Mouse (Mus musculus) adrenal gland, adult 2 months (tissue): ENCODE results near the gene Epb41l3. TPM values are rescaled to one million over a fixed set of nuclear protein-coding genes. Genes with fewer than 3 reads are reported as not detected.

Experiments
- DNase-seq: peaks from one replicate; pipeline ENCODE4 v3.0.0; 2021
- polyA plus RNA-seq: library from polyadenylated mRNA; depleted of rRNA; stranded (reverse); fragments of >200 nt; gene quantifications from 2 replicates; pipeline ENCODE4 v1.2.3, GENCODE M21; 2012
- total RNA-seq, 2 experiments: library from RNA; stranded (reverse); gene quantifications; 2 replicates each; pipeline ENCODE4 v1.2.3; 2021

Epb41l3 gene
- total and polyA plus RNA-seq, 3 experiments = 5.9 to 17.9 (median 12.4) TPM

GRCm38 (mm10) chr17:69237172-69237571 is 161.7 kb downstream of the Epb41l3 start:
- DNase-seq = no peak

GRCm38 (mm10) chr17:69238810-69239373 is 163.4 kb downstream of the Epb41l3 start:
- no peak for DNase-seq

DNA sequence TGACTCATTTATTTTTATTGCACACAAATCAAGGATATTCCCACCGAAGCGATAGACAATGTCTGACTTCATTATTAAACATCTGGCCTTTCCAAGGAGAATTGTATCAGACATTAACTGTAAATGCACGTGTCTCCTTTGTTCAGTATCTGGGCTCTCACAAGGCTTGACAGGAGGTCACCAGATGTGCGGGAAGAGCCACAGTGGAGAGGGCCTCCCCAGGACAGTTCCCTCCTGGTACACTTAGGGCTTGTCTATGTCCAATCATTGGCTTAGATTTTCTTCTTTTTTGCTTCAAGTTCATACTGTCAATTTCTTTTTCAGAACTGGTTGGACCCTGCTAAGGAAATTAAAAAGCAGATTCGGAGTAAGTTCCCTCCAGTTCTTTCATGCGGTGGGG is 163.9 kb downstream of the Epb41l3 start:
- no peak for DNase-seq

GRCm38 (mm10) chr17:69255834-69256233 is 180.4 kb downstream of the Epb41l3 start:
- DNase-seq = no peak

GRCm38 (mm10) chr17:69256441-69256840 is 181.0 kb downstream of the Epb41l3 start:
- no peak for DNase-seq

GRCm38 (mm10) chr17:69263810-69264565 is 188.5 kb downstream of the Epb41l3 start:
- DNase-seq = no peak

- no peak for DNase-seq
Measured at GRCm38 (mm10) chr17:69265171-69265570, 189.7 kb downstream of the Epb41l3 start.

- no peak for DNase-seq
Measured at GRCm38 (mm10) chr17:69265759-69266463, 190.4 kb downstream of the Epb41l3 start.

DNA sequence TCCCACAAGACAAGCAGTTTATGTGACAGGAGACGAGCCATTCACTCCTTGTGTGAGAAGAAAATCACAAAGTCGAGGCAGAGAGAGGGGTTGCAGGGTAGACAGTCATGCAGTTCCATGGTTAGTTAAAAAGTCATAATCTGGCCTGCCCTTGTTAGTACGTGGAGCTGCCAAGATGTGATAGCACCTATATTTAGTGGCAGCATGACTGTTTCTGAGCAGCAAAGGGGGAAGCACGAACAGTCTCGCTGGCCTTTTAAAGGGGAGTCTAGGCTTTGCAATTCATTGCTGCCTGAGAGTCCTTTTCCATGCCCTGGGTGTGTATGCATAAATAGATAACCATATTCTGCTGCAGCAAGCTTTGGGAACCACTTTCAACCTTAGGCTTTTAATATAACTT is 191.5 kb downstream of the Epb41l3 start:
- no peak for DNase-seq

- DNase-seq = no peak
Measured at GRCm38 (mm10) chr17:69267526-69267925, 192.0 kb downstream of the Epb41l3 start.

- no peak for DNase-seq
Measured at GRCm38 (mm10) chr17:69277362-69277761, 201.9 kb downstream of the Epb41l3 start.

GRCm38 (mm10) chr17:69284511-69284910 is 209.0 kb downstream of the Epb41l3 start:
- DNase-seq = no peak

GRCm38 (mm10) chr17:69288130-69288529 is 212.6 kb downstream of the Epb41l3 start:
- no peak for DNase-seq

DNA sequence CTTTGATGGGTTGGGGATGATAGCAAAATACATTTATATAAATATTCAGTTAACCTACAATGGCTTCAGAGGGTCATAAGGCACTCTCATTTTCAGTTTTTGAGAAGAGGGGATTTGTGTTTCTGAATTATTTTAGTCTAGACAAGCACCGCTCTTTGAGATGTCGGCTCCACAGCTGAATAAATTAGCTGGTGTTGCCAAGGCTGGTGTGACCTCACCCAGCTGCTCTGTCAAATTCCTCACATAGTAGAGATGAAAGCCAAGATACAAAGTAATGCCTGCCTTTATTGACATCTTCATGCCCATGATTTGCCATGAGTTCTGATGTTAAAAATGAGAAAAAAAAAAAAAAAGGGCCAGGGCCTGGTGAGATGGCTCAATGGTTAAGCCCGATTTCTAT is 214.8 kb downstream of the Epb41l3 start:
- DNase-seq = no peak

- no peak for DNase-seq
Measured at GRCm38 (mm10) chr17:69301552-69301951, 226.1 kb downstream of the Epb41l3 start.

GRCm38 (mm10) chr17:69303579-69304274 is 228.2 kb downstream of the Epb41l3 start:
- DNase-seq = no peak

DNA sequence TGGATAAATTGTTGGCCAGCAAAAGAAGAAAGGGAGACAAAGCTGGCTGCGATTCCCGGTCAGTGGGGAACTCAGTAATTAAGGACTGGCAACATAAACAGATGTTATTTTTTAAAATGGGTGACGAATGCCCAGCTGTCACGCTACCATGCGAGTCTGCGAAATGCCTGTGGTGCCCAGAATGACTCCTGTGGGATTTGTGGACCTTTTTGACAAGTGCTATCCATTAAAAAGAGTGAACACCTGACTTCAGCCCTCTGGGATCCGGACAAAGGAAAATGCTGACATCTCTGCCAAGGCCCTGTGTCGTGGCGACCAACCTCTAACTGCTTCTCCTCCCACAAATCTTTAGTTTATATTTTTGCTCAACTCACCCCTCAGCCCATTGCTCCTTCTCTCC is 232.2 kb downstream of the Epb41l3 start:
- DNase-seq = no peak

DNA sequence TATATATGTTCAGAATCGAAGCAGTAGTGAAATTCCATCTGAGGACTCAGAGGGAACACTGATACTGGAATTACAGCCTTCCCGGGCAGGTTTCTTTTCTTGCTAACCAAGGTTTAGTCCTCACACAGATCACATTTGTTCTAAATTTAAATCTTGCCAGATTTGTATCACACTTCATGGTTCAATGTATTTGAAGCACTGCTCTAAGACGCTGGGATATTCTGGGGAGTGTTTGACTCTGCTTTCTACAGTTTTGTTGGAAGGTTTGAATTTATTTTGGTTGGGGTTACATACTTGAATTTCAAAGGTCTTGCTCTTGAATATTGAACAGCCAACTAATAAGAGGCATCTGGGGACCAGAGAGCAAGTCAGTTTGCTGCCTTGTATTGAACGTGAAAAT is 234.4 kb downstream of the Epb41l3 start:
- no peak for DNase-seq

DNA sequence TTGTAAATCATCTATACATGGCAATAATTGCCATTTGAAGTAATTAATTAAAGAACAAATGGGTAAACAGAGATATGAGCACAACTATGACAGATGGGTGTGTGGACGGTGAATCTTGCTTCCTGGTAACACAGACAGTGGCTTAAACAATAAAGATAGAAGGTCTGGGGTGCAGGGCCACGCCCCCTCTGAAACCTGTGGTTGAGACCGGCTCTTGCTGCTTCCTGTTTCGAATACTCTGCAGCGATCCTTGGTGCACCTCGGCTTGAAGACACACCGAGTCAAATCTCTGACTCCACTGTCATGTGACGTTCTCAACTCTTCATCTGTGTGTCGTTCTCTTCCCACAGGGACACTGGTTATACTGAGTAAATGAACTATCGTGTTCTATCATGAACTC is 245.0 kb downstream of the Epb41l3 start:
- DNase-seq = no peak

DNA sequence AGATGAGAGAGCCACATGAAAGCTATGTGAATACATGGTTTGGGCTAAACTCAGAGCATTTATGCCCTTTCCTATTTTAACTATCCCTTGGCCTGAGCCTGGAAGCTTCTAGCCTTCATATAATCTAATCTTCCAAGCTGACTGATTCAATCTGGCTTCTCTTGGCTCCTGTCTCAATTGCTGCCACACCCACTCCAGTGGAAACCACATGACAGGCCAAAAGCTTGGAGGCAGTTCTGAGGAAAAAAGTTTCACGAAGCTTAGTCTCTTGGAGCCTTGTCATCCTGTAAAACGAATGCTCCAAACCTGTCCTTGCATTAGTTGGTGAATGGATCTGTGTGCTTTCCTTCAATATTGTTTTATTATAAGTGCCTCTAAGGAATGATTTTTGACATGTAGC is 247.2 kb downstream of the Epb41l3 start:
- no peak for DNase-seq
